Mouse (Mus musculus) lung, postnatal 0 days (tissue): Measurements from ENCODE around the gene Hoxa9. TPM values are rescaled to one million over a fixed set of nuclear protein-coding genes. Genes with fewer than 3 reads are reported as not detected.
A peak's percentile ranks its signal among the peaks of the same experiment; 100 is the strongest.

Experiments used
- ATAC-seq: fragments of 200-750 bp; cut with Nextera tagmentation; 2 replicates; pipeline ENCODE4 v1.8.0; 2017; ENCODE audit warnings: moderate library complexity
- DNase-seq: peaks from one replicate; pipeline ENCODE4 v3.0.0-alpha.2; 2016; ENCODE audit warnings: low spot score
- H3K27ac ChIP-seq: fragments of 300-500 bp; sonication (generic); 2 replicates; pipeline ENCODE4 v1.5.1; 2014; ENCODE audit warnings: antibody characterized with exemption, mild to moderate bottlenecking, low read length, mixed read lengths
- H3K27me3 ChIP-seq: fragments of 300-500 bp; sonication (generic); replicated peaks from 2 replicates; pipeline ENCODE4 v1.6.1; 2014; ENCODE audit warnings: low read length, mixed read lengths; ENCODE audit not compliant: insufficient read depth
- H3K36me3 ChIP-seq: fragments of 300-500 bp; sonication (generic); 2 replicates; pipeline ENCODE4 v1.6.1; 2014; ENCODE audit warnings: low read length, mixed read lengths; ENCODE audit not compliant: insufficient read depth
- H3K4me1 ChIP-seq: fragments of 300-500 bp; sonication (generic); 2 replicates; pipeline ENCODE4 v1.6.1; 2014; ENCODE audit warnings: antibody characterized with exemption, low read depth, low read length, mixed read lengths; ENCODE audit not compliant: insufficient read depth
- H3K4me2 ChIP-seq: fragments of 300-500 bp; sonication (generic); replicated peaks from 2 replicates; pipeline ENCODE4 v1.6.1; 2014; ENCODE audit warnings: low read depth, mild to moderate bottlenecking, low read length, moderate library complexity, mixed read lengths
- H3K4me3 ChIP-seq: fragments of 300-500 bp; sonication (generic); 2 replicates; pipeline ENCODE4 v1.5.1; 2014; ENCODE audit warnings: low read depth, low read length
- H3K9ac ChIP-seq: fragments of 300-500 bp; sonication (generic); replicated peaks from 2 replicates; pipeline ENCODE4 v1.6.1; 2014; ENCODE audit warnings: low read depth, mild to moderate bottlenecking
- H3K9me3 ChIP-seq: fragments of 300-500 bp; sonication (generic); 2 replicates; pipeline ENCODE4 v1.6.1; 2016; ENCODE audit warnings: low read length, mixed read lengths
- CTCF ChIP-seq: IDR thresholded peaks from 2 replicates; pipeline ENCODE4 v1.5.1; 2016; ENCODE audit warnings: antibody characterized with exemption, mild to moderate bottlenecking
- EP300 ChIP-seq: IDR thresholded peaks from 2 replicates; pipeline ENCODE4 v1.6.1; 2016; ENCODE audit warnings: antibody characterized with exemption, mild to moderate bottlenecking, control low read depth
- WGBS: fragments of 180-500 bp; shearing (Covaris S2); extraction: QIAGEN DNeasy Blood & Tissue Kit; methylation state at CpG from one replicate; pipeline ENCODE4 v1.1.7; 2014; 5-methylcytosine and 5-hydroxymethylcytosine counted together
- polyA plus RNA-seq: library from polyadenylated mRNA; unstranded; fragments of >200 nt; fragmentation: Nextera tagmentation; extraction: Ambion mirVana; gene quantifications from 2 replicates; pipeline ENCODE4 v1.2.1, GENCODE M21; 2015

The Hoxa9 gene
- polyA plus RNA-seq, 1 experiment from 2014 or later: 0.06 TPM

GRCm38 (mm10) chr6:52185222-52185621, 45.7 kb downstream of the Hoxa9 start:
- DNase-seq: peak; percentile 73
- Histone ChIP-seq H3K9ac (no peak overlapping the region), H3K27me3 (peaks cover 20% of the 10 kb centered on the region), H3K4me1 (peaks cover 9% of the 10 kb centered on the region; the same call in 1 of the 2 replicates), H3K27ac (no peak overlapping the region), H3K4me2 (peak overlapping the region; percentile 29), H3K9me3 (no peaks in the 10 kb centered on the region), H3K4me3 (0 out of 2 replicates have a peak overlapping the region, but pooled peaks have one; percentile 8), H3K36me3 (no peaks in the 10 kb centered on the region)
- TF ChIP-seq CTCF (no peak), EP300 (no peak)
- 2% methylated on average over 19 of the region's 19 CpGs for WGBS
- peak; percentile 11; the same call in 1 of the 2 replicates for ATAC-seq

- H3K27me3 ChIP-seq: peaks cover 20% of the 10 kb centered on the region
- ATAC-seq: no peak
- no peaks in the 10 kb centered on the region for H3K9me3 ChIP-seq
- H3K9ac ChIP-seq: no peak overlapping the region
- H3K4me3 ChIP-seq: no peak overlapping the region
- H3K36me3 ChIP-seq: no peaks in the 10 kb centered on the region
- H3K4me1 ChIP-seq: 0 out of 2 replicates have a peak, but pooled peaks cover 6% of the 10 kb centered on the region
- peak overlapping the region; percentile 26; the same call in 1 of the 2 replicates for H3K27ac ChIP-seq
- no peak for TF ChIP-seq CTCF
- TF ChIP-seq EP300: no peak
- no peak overlapping the region; the same call in 1 of the 2 replicates for H3K4me2 ChIP-seq
- DNase-seq: no peak
- WGBS: 31% methylated on average over 5 of the region's 6 CpGs
Measured at GRCm38 (mm10) chr6:52184668-52185067, 46.2 kb downstream of the Hoxa9 start.

GRCm38 (mm10) chr6:52183311-52184080, 47.4 kb downstream of the Hoxa9 start:
- DNase-seq (no peak), ATAC-seq (no peak)
- Histone ChIP-seq H3K9me3 (no peaks in the 10 kb centered on the region), H3K27me3 (peaks cover 22% of the 10 kb centered on the region), H3K4me2 (no peak overlapping the region), H3K27ac (no peak overlapping the region), H3K36me3 (no peaks in the 10 kb centered on the region), H3K4me3 (no peak overlapping the region), H3K4me1 (0 out of 2 replicates have a peak, but pooled peaks cover 6% of the 10 kb centered on the region), H3K9ac (no peak overlapping the region)
- 27% methylated on average over 10 of the region's 10 CpGs for WGBS
- TF ChIP-seq EP300: no peak
- TF ChIP-seq CTCF: no peak

GRCm38 (mm10) chr6:52182793-52183192, 48.1 kb downstream of the Hoxa9 start:
- 61% methylated on average over 1 of the region's 1 CpGs for WGBS
- Histone ChIP-seq H3K4me1 (0 out of 2 replicates have a peak, but pooled peaks cover 6% of the 10 kb centered on the region), H3K9ac (no peak overlapping the region), H3K27ac (no peak overlapping the region), H3K9me3 (no peaks in the 10 kb centered on the region), H3K36me3 (no peaks in the 10 kb centered on the region), H3K4me2 (no peak overlapping the region), H3K27me3 (peaks cover 22% of the 10 kb centered on the region), H3K4me3 (no peak overlapping the region)
- DNase-seq (no peak), ATAC-seq (no peak)
- TF ChIP-seq EP300 (no peak), CTCF (no peak)

- H3K9ac ChIP-seq: no peak overlapping the region
- whole genome bisulfite sequencing: 40% methylated on average over 2 of the region's 2 CpGs
- H3K4me2 ChIP-seq: no peak overlapping the region
- no peak overlapping the region for H3K27ac ChIP-seq
- H3K4me1 ChIP-seq: 0 out of 2 replicates have a peak, but pooled peaks cover 6% of the 10 kb centered on the region
- DNase-seq (no peak), ATAC-seq (no peak)
- no peaks in the 10 kb centered on the region for H3K9me3 ChIP-seq
- peaks cover 19% of the 10 kb centered on the region for H3K27me3 ChIP-seq
- no peak overlapping the region for H3K4me3 ChIP-seq
- TF ChIP-seq EP300 (no peak), CTCF (no peak)
- no peaks in the 10 kb centered on the region for H3K36me3 ChIP-seq
Measured at GRCm38 (mm10) chr6:52182030-52182429, 48.9 kb downstream of the Hoxa9 start.

GRCm38 (mm10) chr6:52180726-52181125, 50.2 kb downstream of the Hoxa9 start:
- TF ChIP-seq CTCF (no peak), EP300 (no peak)
- ATAC-seq (no peak), DNase-seq (no peak)
- H3K9me3 ChIP-seq: no peaks in the 10 kb centered on the region
- peak overlapping the region; percentile 62 for H3K4me2 ChIP-seq
- H3K27ac ChIP-seq: peak overlapping the region; percentile 39; the same call in 1 of the 2 replicates
- 29% methylated on average over 3 of the region's 3 CpGs for WGBS
- H3K36me3 ChIP-seq: no peaks in the 10 kb centered on the region
- 0 out of 2 replicates have a peak, but pooled peaks cover 6% of the 10 kb centered on the region for H3K4me1 ChIP-seq
- H3K9ac ChIP-seq: 0 out of 2 replicates have a peak overlapping the region, but pooled peaks have one; percentile 65
- no peak overlapping the region for H3K4me3 ChIP-seq
- peaks cover 15% of the 10 kb centered on the region for H3K27me3 ChIP-seq
